Mouse (Mus musculus) cortical plate, adult 2 months (tissue): ENCODE measurements at regions not wholly inside any gene's neighbourhood (a gene's known extent, or its start where the extent isn't known, plus 50 kb on each side); places are given as distances from the start of the nearest gene placed in this dataset.

Experiments used
- H3K27ac ChIP-seq: fragments of 200-500 bp; 2 replicates; pipeline ENCODE4 v1.5.1; 2012; ENCODE audit warnings: low read length, control low read depth, inconsistent platforms; ENCODE audit not compliant: insufficient read depth
- H3K4me1 ChIP-seq: fragments of 200-500 bp; 2 replicates; pipeline ENCODE4 v1.6.1; 2011; ENCODE audit warnings: low read length; ENCODE audit not compliant: control insufficient read depth, insufficient read depth
- H3K4me3 ChIP-seq: fragments of 200-500 bp; 2 replicates; pipeline ENCODE4 v1.5.1; 2011; ENCODE audit warnings: mild to moderate bottlenecking, low read length, control low read depth; ENCODE audit not compliant: insufficient read depth
- CTCF ChIP-seq: fragments of 200-500 bp; IDR thresholded peaks from 2 replicates; pipeline ENCODE4 v1.5.1; 2011; ENCODE audit warnings: mild to moderate bottlenecking, control low read depth, low read length; ENCODE audit not compliant: insufficient read depth; ENCODE audit errors: extremely low read depth
- POLR2A ChIP-seq: fragments of 200-500 bp; IDR thresholded peaks from 2 replicates; pipeline ENCODE4 v1.6.1; 2011; ENCODE audit warnings: mild to moderate bottlenecking, low read length, control low read depth; ENCODE audit not compliant: insufficient read depth; ENCODE audit errors: extremely low read depth

DNA sequence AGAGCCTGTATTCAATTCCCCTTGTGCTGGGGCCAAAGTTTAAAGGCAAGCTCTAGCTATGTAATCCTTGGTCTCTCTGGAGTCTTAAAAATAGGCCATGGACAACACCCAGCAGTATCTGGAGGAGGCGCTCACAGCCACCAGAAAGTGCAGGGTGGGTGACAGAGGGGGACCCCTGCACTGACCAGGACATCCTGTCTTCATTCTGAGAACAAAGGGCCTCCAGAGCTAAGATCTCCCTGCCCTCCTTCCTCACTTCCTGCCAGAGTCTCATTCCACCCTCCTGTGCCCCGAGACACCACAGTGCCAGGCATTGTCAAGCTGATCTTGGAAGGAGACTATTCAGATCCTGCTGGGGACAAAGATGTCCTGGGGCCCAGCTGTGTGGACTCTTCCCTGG, 273.8 kb downstream of the Ajap1 start:
- no peak overlapping the region for H3K27ac ChIP-seq
- TF ChIP-seq CTCF (no peak), POLR2A (no peak)
- H3K4me3 ChIP-seq: no peak overlapping the region
- H3K4me1 ChIP-seq: peaks cover 6% of the 10 kb centered on the region

DNA sequence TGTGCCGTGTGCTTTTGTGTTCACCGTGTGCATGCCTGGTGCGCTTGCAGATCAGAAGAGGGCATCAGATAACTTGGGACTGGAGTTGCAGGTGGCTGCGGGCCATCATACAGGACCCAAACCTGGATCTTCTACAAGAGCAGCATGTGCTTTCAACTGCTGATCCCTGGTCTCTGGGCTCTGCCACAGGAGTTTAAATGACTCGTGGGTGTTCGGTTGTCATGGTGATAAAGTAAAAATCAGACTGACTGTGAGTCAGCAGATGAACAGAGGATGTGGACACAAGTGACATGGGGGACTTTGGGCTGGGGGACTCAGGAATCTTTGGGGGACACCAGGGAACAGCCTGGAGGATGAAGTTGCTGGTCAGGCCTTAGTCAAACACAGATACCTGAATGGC, 274.4 kb downstream of the Ajap1 start:
- no peak for TF ChIP-seq POLR2A
- no peak for TF ChIP-seq CTCF
- Histone ChIP-seq H3K4me1 (peaks cover 6% of the 10 kb centered on the region), H3K27ac (no peak overlapping the region), H3K4me3 (no peak overlapping the region)

- no peak overlapping the region for H3K27ac ChIP-seq
Measured at GRCm38 (mm10) chr4:153207578-153208102, 275.0 kb downstream of the Ajap1 start.

GRCm38 (mm10) chr4:153206789-153207457, 275.7 kb downstream of the Ajap1 start:
- H3K4me3 ChIP-seq: no peak overlapping the region
- TF ChIP-seq POLR2A: no peak
- no peak for TF ChIP-seq CTCF
- peaks cover 6% of the 10 kb centered on the region for H3K4me1 ChIP-seq
- H3K27ac ChIP-seq: no peak overlapping the region

More at GRCm38 (mm10) chr4:153207578-153208102, 275.0 kb downstream of the Ajap1 start:
- H3K4me3 ChIP-seq: no peak overlapping the region
- peaks cover 6% of the 10 kb centered on the region for H3K4me1 ChIP-seq
- no peak for TF ChIP-seq POLR2A
- no peak for TF ChIP-seq CTCF

- no peak overlapping the region for H3K27ac ChIP-seq
- H3K4me1 ChIP-seq: peaks cover 6% of the 10 kb centered on the region
- no peak for TF ChIP-seq CTCF
- H3K4me3 ChIP-seq: no peak overlapping the region
Measured at GRCm38 (mm10) chr4:153204764-153205163, 277.8 kb downstream of the Ajap1 start.

DNA sequence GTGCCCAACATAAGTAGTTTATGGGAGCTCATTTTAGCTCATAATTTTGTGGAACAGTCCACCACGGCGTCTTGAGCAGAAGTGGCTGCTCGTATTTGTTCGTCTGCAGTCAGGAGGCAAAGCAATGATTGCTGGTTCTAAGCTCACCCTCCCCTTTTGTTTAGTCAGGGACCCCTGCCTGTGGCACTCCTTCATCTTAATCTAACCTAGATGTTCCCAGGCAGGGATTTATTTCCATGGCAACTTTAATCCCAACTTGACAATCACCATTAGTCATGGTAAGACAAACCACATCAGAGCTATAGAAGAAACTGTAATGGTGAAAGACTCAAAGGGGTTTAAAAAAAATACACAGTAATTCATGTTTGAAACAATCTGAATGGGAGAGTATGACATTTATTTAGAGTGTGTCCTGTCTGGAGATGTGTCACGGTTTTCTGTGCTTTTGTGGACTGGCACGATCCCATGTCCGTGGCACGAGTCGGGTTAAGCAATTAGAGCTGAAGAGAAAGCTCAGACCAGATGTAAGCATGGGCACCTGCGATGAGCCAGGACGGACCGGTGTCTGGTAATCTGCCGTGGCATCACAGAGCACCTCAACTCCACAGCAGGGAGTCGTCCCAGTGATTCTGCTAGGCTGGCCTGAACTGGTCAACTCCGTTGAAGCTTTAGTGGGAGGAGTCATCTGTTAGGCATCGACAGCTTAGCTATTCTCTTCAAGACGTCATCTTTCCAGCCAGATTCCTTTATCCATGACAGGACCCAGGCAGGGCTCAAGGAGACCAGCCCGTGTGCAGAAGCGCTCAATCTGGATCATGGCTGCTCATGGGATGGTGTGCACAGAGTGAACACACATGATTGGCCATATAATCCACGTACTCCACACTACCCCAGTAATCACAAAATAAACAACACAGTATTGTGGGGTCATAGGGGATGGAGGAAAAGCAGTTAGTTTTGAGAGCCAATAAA, 281.5 kb downstream of the Ajap1 start:
- Histone ChIP-seq H3K27ac (no peak overlapping the region), H3K4me1 (no peaks in the 10 kb centered on the region), H3K4me3 (no peak overlapping the region)
- TF ChIP-seq POLR2A (no peak), CTCF (no peak)

- TF ChIP-seq POLR2A (no peak), CTCF (no peak)
- peaks cover 10% of the 10 kb centered on the region for H3K4me1 ChIP-seq
- H3K4me3 ChIP-seq: no peak overlapping the region
- H3K27ac ChIP-seq: no peak overlapping the region
Measured at GRCm38 (mm10) chr4:153189485-153189884, 293.1 kb downstream of the Ajap1 start.

GRCm38 (mm10) chr4:153188504-153189031, 294.0 kb downstream of the Ajap1 start:
- H3K27ac ChIP-seq: no peak overlapping the region
- no peak for TF ChIP-seq CTCF
- no peak for TF ChIP-seq POLR2A

DNA sequence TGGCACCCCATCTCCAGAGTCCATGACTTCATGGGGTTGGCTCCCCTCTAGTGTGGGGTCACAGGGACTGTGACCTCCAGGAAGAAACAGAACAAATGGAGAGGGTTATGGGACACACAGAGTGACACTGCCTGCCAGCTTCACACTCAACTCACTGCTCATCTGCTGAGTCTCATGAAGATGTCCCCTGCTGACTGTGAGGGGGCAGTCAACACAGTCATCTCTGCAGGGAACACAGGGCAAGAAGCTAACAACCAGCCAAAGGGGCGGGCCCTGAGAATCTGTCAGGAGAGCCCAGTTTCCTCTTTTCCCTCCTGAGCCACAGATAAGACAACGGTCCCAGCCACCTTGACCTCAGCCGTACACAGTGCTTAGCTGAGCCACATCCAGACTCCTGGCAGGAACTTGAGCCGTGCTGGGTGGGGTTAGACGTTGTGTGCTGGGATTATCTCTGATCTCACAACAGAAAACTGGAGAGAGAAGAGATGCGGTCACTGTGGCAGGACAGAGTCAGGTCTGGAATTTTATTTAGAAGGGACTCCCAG, 294.6 kb downstream of the Ajap1 start:
- Histone ChIP-seq H3K4me3 (no peak overlapping the region), H3K27ac (no peak overlapping the region)
- TF ChIP-seq POLR2A (no peak), CTCF (no peak)

More at GRCm38 (mm10) chr4:153188504-153189031, 294.0 kb downstream of the Ajap1 start:
- no peak overlapping the region for H3K4me3 ChIP-seq
- H3K4me1 ChIP-seq: peaks cover 10% of the 10 kb centered on the region

GRCm38 (mm10) chr4:153177496-153177895, 305.1 kb downstream of the Ajap1 start:
- TF ChIP-seq CTCF: no peak
- no peak for TF ChIP-seq POLR2A
- Histone ChIP-seq H3K4me3 (no peak overlapping the region), H3K27ac (no peak overlapping the region), H3K4me1 (no peaks in the 10 kb centered on the region)

More for the DNA sequence above, 294.6 kb downstream of the Ajap1 start:
- peaks cover 10% of the 10 kb centered on the region for H3K4me1 ChIP-seq
